Mouse (Mus musculus): ENCODE measurements at regions not wholly inside any gene's neighbourhood (a gene's known extent, or its start where the extent isn't known, plus 50 kb on each side); places are given as distances from the start of the nearest gene placed in this dataset.

DNA sequence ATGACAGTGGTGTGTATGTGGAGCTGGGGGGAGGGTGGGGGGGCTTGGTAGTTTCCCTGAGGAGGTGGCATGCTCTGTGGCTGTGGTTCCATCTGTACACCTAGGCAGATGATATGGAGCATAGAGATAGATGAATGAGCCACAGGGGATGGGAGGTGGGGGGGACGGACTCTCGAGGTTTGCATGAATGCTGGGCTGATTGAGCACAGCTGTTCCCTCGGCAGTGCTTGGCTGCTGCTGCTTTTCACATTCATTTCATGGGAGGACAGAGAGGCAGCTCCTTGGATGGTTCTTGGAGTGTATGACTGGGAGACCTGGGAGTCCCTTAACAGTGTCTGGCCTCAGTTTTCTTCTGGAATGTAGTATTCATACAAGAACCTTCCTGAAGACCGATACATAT is 184.5 kb downstream of the Zfp36l1 start:
- Histone ChIP-seq H3K36me3 (no peaks in the 10 kb centered on the region), H3K27me3 (no peaks in the 10 kb centered on the region), H3K9me3 (no peaks in the 10 kb centered on the region), H3K27ac (replicated peaks) (peak overlapping the region; percentile 95), H3K9ac (no peak overlapping the region), H3K4me2 (no peak overlapping the region), H3K4me3 (no peak overlapping the region), H3K4me1 (replicated peaks) (peaks cover 75% of the 10 kb centered on the region)
- ATAC-seq (ENCODE audit: low read depth) = peak; percentile 21
- WGBS = 29% methylated on average over 4 of the region's 4 CpGs

DNA sequence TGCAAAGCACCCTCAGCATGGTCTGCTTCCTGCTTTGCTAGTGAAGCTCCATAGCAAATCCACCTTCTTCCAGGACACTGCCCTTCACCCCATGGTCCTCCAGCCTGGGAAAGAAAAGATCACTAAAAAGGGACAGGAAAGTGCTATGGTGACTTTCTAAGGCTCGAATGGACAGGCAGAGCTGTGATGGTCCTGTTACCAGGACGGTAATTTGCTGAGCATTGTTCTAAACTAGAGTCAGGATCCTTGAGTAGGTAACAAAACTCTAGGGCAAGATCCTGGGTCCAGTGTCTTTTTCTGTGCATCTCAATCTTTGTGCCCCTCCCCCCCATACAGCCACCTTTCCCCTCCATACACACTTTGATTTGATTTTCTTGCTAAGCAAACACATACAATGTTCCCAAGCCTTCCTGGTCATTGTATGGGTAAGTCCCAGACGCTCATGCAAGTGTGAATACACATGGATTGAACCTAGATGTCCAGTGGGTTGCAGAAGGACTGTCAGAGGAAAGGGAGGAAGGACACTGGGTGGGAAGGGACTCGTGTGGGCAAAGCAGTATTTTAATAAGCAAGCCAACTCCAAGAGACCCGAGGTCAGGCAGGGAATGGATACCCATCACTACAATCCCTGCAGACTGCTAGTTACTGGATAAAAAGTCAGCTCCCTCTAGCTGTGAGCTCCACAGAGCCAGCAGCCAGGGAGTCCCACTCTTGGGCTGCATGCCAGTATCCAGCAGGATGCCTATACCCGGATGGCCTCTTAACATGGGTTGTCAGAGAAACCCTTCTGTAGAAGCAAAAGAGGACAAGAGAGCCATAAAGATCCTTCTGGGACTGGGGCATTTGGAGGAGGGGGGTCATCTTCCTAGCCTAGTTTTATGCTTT is 186.9 kb downstream of the Zfp36l1 start:
- H3K9ac ChIP-seq = peak overlapping the region; percentile 48
- H3K36me3 ChIP-seq = no peaks in the 10 kb centered on the region
- H3K27ac ChIP-seq (replicated peaks) = peak overlapping the region; percentile 95
- 10% methylated on average over 6 of the region's 6 CpGs for WGBS
- peak overlapping the region; percentile 42 for H3K4me2 ChIP-seq
- H3K4me3 ChIP-seq = no peak overlapping the region
- H3K9me3 ChIP-seq = no peaks in the 10 kb centered on the region
- ATAC-seq (ENCODE audit: low read depth) = peak; percentile 36; the same call in 1 of the 2 replicates
- no peaks in the 10 kb centered on the region for H3K27me3 ChIP-seq
- peaks cover 74% of the 10 kb centered on the region for H3K4me1 ChIP-seq (replicated peaks)

DNA sequence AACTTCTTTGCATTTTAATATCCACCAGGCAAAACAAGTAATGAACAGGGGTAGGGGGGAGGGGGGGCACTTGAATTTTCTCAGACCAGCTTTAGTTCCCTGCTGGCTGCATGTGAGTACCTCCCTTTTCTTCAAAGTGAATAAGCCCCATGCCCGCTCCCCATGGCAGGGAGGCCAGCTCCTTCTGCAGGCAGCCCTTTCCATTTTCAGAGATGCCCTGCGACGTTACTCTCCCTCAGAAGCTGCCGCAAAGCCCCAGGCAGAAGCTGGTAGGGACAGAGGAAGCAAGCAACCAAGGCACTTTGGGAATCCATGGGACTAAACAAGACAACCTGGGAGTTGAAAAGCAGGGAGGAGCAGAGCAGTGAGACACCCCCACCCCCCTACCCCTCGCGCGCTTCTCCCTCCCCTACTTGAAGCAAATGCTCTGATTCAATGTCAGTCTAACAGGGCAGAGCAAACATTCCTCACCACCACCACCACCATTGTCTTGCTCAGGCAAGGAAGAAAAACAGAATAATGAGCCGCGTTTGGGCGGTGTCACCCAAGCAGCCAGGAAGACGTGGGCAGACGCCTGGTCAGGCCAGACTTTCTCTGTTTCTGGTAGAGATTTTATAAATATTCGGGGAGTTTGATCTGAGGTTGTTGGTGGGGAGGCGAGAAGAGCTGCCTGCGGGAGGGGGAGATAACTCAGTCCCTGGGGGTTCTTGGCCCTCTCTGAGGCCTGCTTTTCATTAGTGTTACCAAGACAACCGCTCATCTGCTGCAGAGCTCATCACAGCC is 187.7 kb downstream of the Zfp36l1 start:
- Histone ChIP-seq H3K4me2 (peak overlapping the region; percentile 42), H3K9ac (peak overlapping the region; percentile 48), H3K4me3 (no peak overlapping the region), H3K27me3 (no peaks in the 10 kb centered on the region), H3K4me1 (replicated peaks) (peaks cover 75% of the 10 kb centered on the region), H3K9me3 (no peaks in the 10 kb centered on the region), H3K27ac (replicated peaks) (peak overlapping the region; percentile 95), H3K36me3 (no peaks in the 10 kb centered on the region)
- 3% methylated on average over 16 of the region's 16 CpGs for WGBS
- ATAC-seq (ENCODE audit: low read depth) = peak; percentile 90

DNA sequence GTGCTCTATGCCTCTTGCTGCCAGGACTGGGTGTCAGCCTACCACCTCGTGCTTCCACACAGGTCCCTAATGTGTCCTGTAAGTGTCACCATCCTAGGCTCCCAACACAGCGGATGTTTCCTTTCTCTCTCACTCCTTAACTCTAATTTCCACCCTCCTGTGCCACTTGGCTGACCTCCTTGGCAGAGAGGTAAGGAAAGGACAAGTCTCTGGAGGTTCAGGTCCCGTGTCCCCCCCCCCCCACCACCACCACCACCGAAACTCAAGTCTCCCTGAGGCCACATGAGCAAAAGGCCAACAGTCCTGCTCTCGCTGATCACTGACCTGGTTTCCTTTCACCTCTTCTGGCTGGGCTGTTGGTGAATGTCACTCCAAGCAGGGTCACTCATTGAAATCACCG is 189.0 kb downstream of the Zfp36l1 start:
- 79% methylated on average over 6 of the region's 6 CpGs for WGBS
- Histone ChIP-seq H3K36me3 (no peaks in the 10 kb centered on the region), H3K9ac (no peak overlapping the region), H3K4me1 (replicated peaks) (peaks cover 66% of the 10 kb centered on the region), H3K9me3 (no peaks in the 10 kb centered on the region), H3K27ac (replicated peaks) (peak overlapping the region; percentile 95), H3K4me3 (no peak overlapping the region), H3K27me3 (no peaks in the 10 kb centered on the region), H3K4me2 (no peak overlapping the region)
- no peak for ATAC-seq (ENCODE audit: low read depth)

DNA sequence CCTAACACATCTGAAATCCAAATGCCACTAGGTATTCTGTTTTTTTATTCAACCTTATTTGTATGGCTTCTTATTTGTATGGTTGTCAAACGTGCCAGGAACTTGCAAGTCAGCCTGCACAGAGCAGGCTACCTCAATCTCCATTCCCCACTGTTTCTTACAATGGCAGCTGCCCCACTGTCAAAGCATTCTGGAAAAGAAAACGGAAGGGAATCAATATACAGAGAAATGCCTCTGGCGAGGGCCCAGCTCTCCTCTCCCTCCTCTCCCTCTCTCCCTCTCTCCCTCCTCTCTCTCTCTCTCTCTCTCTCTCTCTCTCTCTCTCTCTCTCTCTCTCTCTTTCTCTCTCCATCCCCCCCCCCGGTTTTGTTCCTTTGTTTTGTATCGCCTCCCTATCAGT is 191.0 kb downstream of the Zfp36l1 start:
- Histone ChIP-seq H3K4me3 (no peak overlapping the region), H3K27ac (replicated peaks) (0 out of 2 replicates have a peak overlapping the region, but pooled peaks have one; percentile 7), H3K36me3 (no peaks in the 10 kb centered on the region), H3K4me1 (replicated peaks) (peaks cover 56% of the 10 kb centered on the region), H3K9ac (no peak overlapping the region), H3K9me3 (no peaks in the 10 kb centered on the region), H3K4me2 (no peak overlapping the region), H3K27me3 (no peaks in the 10 kb centered on the region)
- no peak for ATAC-seq (ENCODE audit: low read depth)
- WGBS = 37% methylated on average over 5 of the region's 5 CpGs

DNA sequence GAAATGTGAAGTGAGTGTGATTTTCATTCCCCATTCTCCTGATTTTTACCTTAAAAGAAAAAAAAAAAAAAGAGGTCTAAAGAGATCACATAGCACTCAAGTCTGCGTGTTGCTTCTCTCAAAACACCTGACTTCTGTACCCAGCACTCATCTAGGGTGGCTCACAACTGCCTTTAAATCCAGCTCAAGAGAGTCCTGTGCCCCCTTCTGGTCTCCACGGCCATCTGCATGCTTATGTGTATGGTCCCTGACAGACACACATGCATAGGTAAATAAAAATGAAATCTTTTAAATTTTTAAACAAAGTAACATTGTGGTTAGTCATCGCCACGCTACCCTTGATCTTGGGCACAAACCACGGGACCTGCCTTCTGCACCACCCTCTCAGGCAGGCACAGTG is 193.8 kb downstream of the Zfp36l1 start:
- Histone ChIP-seq H3K9ac (no peak overlapping the region), H3K27ac (replicated peaks) (no peak overlapping the region), H3K9me3 (no peaks in the 10 kb centered on the region), H3K4me3 (no peak overlapping the region), H3K36me3 (no peaks in the 10 kb centered on the region), H3K4me2 (no peak overlapping the region), H3K27me3 (no peaks in the 10 kb centered on the region), H3K4me1 (replicated peaks) (peaks cover 28% of the 10 kb centered on the region)
- ATAC-seq (ENCODE audit: low read depth) = no peak
- 94% methylated on average over 5 of the region's 5 CpGs for WGBS

DNA sequence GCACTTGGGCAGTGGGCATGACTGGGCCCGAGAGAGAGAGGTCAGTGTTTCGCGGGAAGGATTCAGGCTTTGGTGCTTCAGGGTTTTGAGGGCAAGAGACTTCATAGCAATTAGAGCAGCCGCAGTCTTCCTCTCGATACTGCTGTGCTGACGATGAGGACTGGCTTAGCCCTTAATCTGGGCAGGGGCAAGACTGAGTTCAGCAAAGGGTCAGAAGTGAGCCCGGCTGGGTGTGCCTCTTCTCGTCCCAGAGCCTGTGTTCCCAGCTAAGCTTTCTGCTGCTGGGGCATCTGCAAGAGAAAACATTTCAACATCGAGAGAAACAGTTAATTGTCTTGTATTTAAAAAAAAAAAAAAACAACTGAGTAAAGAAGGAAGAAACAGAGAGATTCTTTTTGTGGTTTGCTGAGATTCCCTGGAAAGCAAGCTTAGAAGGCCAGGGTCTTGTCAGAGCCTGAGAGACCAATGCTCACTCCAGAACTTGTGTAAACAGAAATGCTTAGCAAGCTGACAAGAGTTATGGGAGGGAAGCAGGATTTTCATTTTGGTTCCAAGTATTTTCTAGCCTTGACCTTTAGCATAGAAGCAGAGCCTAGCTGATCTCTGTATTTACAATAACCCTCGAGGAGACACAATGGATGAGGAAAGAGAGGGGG is 195.1 kb downstream of the Zfp36l1 start:
- no peak for ATAC-seq (ENCODE audit: low read depth)

DNA sequence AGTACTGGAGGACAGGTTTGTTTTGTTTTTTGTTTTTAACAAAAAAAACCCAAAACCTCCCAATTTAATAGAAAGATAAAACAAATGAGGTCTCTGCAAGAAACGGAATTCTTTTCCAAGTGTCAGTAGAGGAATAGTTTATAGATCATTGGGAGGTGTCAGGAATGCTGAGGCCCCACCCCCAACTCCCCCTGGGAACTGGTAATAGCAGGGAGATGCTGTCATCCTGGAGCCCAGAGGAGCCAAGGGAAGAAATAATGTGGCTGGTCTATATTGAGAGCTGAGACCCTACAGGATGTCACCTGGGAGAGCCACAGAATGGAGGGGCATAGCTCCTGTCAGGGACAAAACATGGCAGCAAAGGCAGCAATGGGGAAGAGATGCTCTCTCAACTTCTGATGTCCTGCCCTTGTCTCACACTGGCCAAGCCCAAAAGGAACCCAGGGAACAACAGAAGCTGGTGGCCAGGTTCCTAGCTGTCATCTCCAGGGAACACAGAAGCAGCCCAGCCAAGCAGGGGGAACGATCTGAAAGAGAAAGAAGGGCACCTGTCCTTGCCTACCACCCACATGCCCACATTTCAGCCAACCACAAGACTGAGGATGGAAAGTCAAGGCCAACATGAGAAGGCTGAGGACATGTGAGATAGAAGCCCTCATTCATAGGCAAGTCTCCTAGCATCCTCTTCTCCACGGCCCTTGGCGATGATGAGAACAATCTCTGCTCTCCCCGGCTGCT is 195.7 kb downstream of the Zfp36l1 start:
- H3K36me3 ChIP-seq = no peaks in the 10 kb centered on the region
- H3K4me3 ChIP-seq = no peak overlapping the region
- H3K9me3 ChIP-seq = no peaks in the 10 kb centered on the region
- ATAC-seq (ENCODE audit: low read depth) = no peak
- H3K27me3 ChIP-seq = no peaks in the 10 kb centered on the region
- no peak overlapping the region for H3K9ac ChIP-seq
- peaks cover 25% of the 10 kb centered on the region for H3K4me1 ChIP-seq (replicated peaks)
- peak overlapping the region; percentile 33; the same call in 1 of the 2 replicates for H3K27ac ChIP-seq (replicated peaks)
- 73% methylated on average over 5 of the region's 5 CpGs for WGBS
- H3K4me2 ChIP-seq = no peak overlapping the region

More for the DNA sequence above, 195.1 kb downstream of the Zfp36l1 start:
- H3K4me1 ChIP-seq (replicated peaks) = peaks cover 27% of the 10 kb centered on the region
- no peak overlapping the region for H3K9ac ChIP-seq
- no peaks in the 10 kb centered on the region for H3K36me3 ChIP-seq
- WGBS = 41% methylated on average over 10 of the region's 10 CpGs
- no peaks in the 10 kb centered on the region for H3K9me3 ChIP-seq
- H3K27ac ChIP-seq (replicated peaks) = peak overlapping the region; percentile 33; the same call in 1 of the 2 replicates
- no peak overlapping the region for H3K4me2 ChIP-seq
- no peak overlapping the region for H3K4me3 ChIP-seq
- H3K27me3 ChIP-seq = no peaks in the 10 kb centered on the region

DNA sequence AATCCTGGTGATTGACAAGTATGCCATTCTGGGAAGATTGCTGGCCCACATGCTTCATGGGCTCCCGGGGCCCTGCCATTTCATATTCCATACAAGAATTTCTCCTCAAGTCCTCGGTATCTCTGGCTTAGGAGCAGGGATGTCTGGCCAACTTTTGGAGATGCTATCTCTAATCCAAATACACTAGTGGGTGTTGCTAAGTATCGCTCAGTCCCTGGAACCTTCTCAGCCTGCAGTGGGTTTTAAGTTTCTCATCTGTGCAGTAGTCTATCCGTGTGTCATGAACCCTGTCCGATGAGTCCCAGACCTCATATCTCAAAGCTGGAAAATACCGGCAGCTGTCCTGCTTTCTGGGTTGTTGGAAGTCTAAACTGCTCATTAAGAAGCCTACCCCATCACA is 198.9 kb downstream of the Zfp36l1 start:
- no peak overlapping the region for H3K27ac ChIP-seq (replicated peaks)
- no peaks in the 10 kb centered on the region for H3K9me3 ChIP-seq
- ATAC-seq (ENCODE audit: low read depth) = no peak
- no peaks in the 10 kb centered on the region for H3K36me3 ChIP-seq
- no peak overlapping the region for H3K4me2 ChIP-seq
- WGBS = 91% methylated on average over 6 of the region's 6 CpGs
- H3K4me3 ChIP-seq = no peak overlapping the region
- no peak overlapping the region for H3K9ac ChIP-seq
- H3K4me1 ChIP-seq (replicated peaks) = peaks cover 29% of the 10 kb centered on the region
- H3K27me3 ChIP-seq = no peaks in the 10 kb centered on the region

DNA sequence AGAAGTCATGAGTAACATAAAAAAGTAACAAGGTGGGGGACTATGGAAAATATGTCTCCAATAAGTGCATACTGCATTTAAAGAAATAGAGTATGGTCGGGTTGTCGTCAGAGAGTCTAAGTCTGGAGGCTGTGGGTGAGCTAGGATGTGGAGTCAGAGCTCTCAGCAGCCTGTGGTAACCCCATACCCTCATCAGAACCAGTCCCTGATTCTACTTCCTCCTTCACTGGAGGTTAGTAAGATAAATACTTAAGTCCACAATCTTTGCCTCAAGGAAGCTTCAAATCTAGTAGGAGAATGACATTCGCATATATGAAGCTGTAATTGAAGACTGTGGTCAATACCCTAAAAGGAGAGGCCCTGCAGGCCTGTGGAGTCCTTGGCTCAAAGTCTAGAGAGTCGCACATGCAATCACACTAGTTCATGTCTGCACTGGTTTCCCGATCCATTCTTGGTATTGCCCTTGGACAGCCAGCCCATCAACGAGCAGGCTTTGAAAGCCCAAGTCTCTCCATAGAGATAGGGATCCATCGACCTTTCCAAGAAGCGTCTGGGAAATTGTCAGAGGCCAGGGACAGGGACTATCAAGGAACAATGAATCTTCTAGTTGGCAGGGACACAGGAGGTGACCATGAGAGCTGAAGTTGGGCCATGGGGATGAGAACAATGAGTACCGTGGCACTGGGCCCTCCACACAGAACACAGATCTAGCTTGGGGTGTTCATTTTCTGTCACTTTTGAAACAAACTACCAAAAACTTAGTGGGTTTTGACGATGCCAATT is 200.3 kb downstream of the Zfp36l1 start:
- H3K9ac ChIP-seq = no peak overlapping the region
- 91% methylated on average over 10 of the region's 10 CpGs for WGBS
- H3K27ac ChIP-seq (replicated peaks) = no peak overlapping the region
- no peaks in the 10 kb centered on the region for H3K36me3 ChIP-seq
- H3K4me1 ChIP-seq (replicated peaks) = peaks cover 22% of the 10 kb centered on the region
- ATAC-seq (ENCODE audit: low read depth) = no peak
- no peak overlapping the region for H3K4me3 ChIP-seq
- no peak overlapping the region for H3K4me2 ChIP-seq
- H3K9me3 ChIP-seq = no peaks in the 10 kb centered on the region
- no peaks in the 10 kb centered on the region for H3K27me3 ChIP-seq

Measured in neural tube, embryonic 13.5 days (tissue).